Mouse (Mus musculus) thymus, postnatal 4 days (tissue): ENCODE data around the gene Plcb4.
A peak's percentile ranks its signal among the peaks of the same experiment; 100 is the strongest.
"Not testable (repeated sequence)": the region's sequence is repeated elsewhere in the genome, so short reads cannot be mapped to it uniquely, and the experiment has no call there.

ENCODE experiments used
- DNase-seq: peaks from one replicate; pipeline ENCODE4 v3.0.0; 2021

The Plcb4 gene

DNA sequence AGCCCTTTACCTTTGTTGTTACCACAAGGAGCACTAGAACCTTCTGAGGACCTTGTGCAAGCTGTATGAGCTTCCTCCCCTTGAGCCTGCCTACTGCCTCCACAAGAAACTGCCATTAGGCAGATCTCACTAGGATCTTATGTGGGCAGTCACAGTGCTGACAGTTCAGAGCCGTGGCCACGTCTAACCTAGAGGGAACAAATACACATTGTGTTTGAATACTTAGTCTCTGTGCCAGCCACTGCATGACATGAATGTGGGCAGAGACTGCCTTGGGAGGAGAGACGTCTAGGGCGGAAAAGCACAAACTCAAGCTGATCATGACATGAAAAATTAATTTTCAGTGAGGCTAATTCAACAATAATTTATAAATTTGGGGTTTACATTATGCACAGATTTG, 239.2 kb downstream of the Plcb4 start:
- no peak for DNase-seq

GRCm38 (mm10) chr2:135899931-135900330, 241.1 kb downstream of the Plcb4 start:
- DNase-seq = not testable (repeated sequence)

GRCm38 (mm10) chr2:135901015-135901414, 242.2 kb downstream of the Plcb4 start:
- no peak for DNase-seq

DNA sequence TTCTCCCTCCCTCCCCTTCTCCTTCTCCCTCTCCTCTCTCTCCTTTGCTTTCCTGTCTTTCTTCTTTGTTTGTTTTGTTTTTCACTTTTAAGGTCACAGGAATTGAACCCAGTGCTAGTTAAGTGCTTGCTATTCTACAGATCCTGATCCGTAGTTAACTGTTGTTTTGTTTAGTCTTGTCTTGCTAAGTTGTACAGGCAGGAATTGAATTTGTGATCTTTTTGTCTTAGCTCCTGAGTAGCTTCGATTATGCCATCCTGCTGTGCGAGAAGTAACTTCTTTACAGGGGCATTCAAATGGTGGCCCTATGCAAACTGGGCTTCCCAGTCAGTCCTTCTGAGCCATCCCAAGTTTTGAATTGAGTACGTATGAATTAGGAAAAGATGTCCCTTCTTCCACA, 245.5 kb downstream of the Plcb4 start:
- no peak for DNase-seq

DNA sequence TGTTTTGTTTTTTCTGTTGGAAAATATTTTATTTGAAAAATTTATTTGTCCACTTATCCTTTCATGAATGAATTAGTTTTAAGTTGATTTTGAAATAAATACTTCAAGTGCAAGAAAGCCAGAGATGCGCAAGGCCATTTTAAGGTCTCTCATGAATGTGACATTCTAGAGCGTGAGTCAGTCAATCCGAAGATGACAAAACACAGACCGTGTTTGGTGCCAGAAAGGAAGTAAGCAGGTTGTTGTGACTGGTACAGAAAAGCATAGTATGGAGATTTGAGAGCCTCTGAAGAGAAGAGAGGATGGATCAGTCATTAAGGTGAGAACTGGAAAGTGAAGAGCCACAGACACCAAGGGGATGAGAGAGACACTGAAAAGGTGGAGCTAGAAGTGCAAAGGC, 246.0 kb downstream of the Plcb4 start:
- no peak for DNase-seq

GRCm38 (mm10) chr2:135914343-135915261, 255.8 kb downstream of the Plcb4 start:
- DNase-seq = no peak

- DNase-seq = no peak
Observed at GRCm38 (mm10) chr2:135915928-135916327, 257.1 kb downstream of the Plcb4 start.

- DNase-seq = no peak
Observed at GRCm38 (mm10) chr2:135917000-135917399, 258.2 kb downstream of the Plcb4 start.

DNA sequence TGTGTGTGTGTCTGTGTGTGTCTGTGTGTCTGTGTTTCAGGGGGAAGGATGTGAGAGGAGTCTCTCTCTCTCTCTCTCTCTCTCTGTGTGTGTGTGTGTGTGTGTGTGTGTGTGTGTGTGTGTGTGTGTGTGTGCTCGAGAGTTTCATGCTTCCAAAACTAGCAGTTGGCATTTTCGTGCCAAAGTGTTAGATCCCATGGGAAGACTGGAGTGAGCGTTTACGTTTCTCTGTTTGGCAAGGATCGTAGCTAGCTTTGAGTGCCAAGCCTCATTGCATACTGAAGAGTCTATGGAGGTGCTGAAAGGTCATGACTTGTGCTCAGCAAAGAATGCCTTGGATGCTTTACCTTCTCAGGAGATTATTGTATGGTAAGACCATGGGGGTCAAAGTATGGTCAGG, 259.3 kb downstream of the Plcb4 start:
- no peak for DNase-seq

DNA sequence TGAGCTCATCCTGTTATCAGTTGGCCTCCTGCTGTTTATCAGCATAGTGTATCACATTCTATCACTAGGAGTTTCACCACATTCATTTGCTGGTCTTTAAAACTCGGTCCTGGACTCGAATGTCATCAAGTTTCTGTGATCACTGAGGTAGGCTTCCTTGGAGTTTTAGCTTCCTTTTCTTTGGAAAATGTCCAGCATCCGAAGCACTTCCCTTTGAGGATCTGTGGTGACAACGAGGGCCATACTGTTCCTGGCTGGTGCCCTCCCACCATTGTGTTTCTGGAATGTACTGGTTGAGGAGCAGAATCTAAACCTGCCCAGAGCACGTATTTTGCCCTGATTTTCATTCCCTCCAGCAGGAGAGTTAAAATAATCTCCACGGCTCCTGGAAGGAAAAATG, 260.8 kb downstream of the Plcb4 start:
- DNase-seq = no peak

DNA sequence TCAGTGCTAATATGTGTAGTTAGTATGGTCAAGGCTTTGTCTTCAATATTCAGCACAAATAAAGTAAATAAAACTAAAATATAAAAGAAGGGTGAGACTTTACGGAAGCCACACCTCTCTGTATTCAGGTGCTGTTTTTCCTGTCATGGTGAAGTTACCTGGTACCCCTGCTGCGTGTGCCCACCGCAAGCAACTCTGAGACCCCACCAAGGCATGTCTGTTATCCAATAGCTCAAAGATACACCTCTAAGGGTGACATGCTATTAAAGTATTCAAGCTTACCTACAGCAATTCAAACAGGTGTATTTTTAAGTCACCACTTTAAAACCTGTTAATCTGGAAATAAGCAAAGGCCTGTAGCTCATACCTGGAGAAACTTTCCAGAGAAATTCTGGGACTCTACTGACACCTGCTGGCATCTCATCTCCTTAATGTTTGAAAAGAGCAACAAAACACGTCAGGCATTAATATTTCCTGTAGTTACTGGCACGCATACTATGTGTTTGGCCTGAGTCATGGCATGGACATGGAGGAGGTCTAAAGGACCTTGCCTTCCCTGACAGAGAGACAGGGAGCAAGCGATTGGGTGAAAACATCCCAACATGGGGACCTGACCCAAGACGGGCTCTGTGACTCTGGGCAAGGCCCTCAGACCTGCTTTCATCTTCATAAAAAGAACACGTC, 268.0 kb downstream of the Plcb4 start:
- DNase-seq = peak; percentile 23

GRCm38 (mm10) chr2:135929021-135929720, 270.4 kb downstream of the Plcb4 start:
- no peak for DNase-seq

DNA sequence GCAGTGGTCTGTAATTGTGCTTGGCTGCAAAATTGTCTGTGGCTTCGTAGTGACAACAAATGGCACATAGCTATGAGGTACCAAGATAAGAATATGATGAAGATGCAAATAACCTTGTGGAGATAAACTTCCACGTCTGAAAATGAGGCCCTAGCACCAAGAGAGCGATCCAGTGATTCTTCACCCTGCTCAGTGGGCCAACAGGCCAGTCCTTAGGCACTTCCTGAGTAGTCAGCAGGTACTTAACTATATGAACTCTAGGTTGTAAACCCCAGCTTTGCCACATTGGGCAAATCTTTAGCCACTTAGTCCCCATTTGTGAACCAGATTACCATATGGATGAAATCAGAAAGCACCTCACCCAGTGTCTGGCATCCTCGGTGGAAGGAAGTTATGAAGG, 271.9 kb downstream of the Plcb4 start:
- DNase-seq = no peak

DNA sequence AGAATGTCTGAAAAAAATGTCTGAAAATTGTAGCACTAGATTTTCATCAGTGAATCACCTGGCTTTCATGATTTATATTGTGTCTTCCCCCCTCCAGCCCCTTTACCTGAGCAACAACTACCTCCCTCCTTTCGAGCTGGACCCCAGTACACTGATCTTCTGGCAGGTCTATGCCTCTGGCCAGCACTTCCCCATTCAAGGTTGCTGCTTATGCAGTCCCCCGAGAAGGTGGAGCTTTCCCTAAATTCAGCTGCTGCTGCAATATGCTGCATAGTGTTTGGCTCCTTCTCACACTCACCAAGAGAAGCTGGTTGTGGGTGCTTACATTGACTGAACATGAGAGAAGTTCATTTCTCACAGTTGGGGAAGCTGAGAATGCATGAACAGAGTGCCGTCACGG, 273.8 kb downstream of the Plcb4 start:
- DNase-seq = no peak

GRCm38 (mm10) chr2:135936376-135936775, 277.6 kb downstream of the Plcb4 start:
- DNase-seq = no peak

DNA sequence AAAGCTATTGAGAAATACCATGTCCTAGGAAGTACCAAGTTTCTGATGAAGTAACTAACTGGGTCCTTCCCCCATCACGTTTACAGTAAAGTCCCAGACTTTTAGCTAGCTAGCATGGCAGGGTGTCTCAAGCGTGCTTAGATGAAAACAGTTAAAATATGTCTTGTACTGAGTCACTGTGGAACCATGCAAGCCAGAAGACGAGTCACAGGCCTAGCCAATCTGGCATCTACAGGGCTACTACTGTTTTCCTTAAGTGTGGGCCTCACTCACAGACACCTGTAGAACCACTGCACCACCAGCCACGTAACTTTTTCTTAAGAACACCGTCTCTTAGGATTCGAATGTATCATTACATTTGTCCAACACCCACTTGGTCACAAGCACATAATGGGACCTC, 278.8 kb downstream of the Plcb4 start:
- DNase-seq = no peak

DNA sequence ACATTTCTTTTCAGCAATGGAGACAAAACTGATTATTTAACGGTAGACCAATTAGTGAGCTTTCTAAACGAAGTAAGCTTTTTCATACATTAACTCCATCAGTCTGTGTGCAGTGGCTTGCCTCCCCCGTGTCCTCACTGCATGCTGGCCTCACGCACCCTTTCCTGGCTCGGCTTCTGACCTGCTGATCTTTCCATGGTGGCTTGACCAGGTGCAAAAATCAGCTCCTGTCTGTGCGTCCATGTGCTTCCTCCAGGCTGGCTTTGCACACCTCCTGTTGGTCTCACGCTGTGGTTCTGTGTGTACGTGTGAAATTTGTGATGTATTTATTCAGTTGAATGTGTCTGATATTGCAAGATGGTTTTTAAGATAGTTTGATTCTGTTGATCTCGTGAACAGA, 281.1 kb downstream of the Plcb4 start:
- no peak for DNase-seq

GRCm38 (mm10) chr2:135947839-135948238, 289.0 kb downstream of the Plcb4 start:
- DNase-seq = no peak

DNA sequence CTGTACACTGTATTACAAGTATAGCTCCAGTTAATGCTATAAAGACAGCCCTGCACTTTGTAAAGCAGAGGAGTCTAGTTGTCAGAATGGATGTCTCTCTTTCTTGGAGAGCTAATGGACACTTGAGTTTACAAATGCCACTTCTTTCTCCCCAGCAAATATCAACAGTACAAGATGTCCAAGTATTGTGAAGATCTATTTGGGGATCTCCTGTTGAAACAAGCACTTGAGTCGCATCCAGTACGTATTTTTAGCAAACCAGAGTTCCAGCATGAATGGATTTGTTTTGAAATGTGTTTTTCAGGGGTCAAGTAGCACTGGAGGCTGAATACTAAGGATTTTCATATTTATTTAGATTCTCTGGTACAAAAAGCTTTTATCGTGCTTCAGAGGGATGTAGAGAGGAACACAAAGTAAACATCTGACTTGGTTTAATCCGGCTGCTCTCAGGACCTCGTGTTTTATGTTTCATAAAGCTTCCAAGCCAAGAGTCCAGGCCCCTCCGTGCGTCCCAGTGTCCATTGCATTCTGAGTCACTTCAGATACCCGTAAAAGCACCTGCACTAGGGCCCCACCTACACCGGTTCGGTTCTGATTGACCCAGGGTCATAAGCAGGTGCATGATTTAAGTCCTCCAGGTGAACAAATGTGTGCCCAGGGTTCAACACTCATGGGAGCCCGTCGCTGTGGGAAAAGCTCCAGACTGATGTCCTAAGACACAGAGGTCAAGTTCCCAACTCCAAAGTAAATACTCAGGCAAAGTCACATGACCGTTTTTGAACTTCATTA, 296.1 kb downstream of the Plcb4 start:
- DNase-seq = no peak

GRCm38 (mm10) chr2:135955796-135956195, 297.0 kb downstream of the Plcb4 start:
- DNase-seq = no peak

- DNase-seq = peak; percentile 68
Observed at GRCm38 (mm10) chr2:135957689-135958088, 298.9 kb downstream of the Plcb4 start.

GRCm38 (mm10) chr2:135958453-135958852, 299.6 kb downstream of the Plcb4 start:
- no peak for DNase-seq

- no peak for DNase-seq
Observed at GRCm38 (mm10) chr2:135963089-135963488, 304.3 kb downstream of the Plcb4 start.
